Mouse (Mus musculus): ENCODE results near the gene Gm3739.
"Not testable (repeated sequence)": the region's sequence is repeated elsewhere in the genome, so short reads cannot be mapped to it uniquely, and the experiment has no call there.

Gm3739 gene

GRCm38 (mm10) chr14:7314661-7315060 is at the start of gene Gm3739:
TSS of gene Gm3739 (minus strand) at chr14:7315049.
- not testable (repeated sequence) for DNase-seq (ENCODE audit: low spot score in 2 of 2)

GRCm38 (mm10) chr14:7332295-7332694 is 17.4 kb upstream of the Gm3739 start, which contains the start of gene Gm5797:
TSS of gene Gm5797 (minus strand) at chr14:7332395.
- DNase-seq (ENCODE audit: low spot score in 2 of 2): not testable (repeated sequence)

GRCm38 (mm10) chr14:7315093-7315492 is 244 bp upstream of the Gm3739 start:
- not testable (repeated sequence) for DNase-seq (ENCODE audit: low spot score in 2 of 2)

DNA sequence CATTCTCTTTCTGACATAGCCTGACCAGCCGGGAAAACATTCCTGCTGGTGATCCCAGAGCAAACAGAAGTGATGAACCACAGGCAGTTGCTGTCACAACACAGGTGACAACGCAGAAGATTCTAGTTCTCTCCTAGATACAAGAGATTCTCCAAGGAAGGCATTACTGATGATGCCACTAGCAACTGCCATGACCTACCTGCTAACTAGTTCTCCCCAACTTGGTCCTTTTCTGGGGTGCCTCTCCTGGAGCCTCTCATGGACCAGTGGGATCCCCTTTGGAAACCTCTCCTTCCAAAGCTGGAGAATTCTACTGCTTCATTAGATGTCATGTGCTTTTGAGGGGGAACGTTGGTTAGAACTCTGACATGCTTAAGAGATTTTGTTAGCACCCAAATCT is 50.2 kb downstream of the Gm3739 start, which contains the start of gene Gm3727:
Gm3727 (minus strand) TSS at position 101 of the 400 bp plus-strand sequence.
- DNase-seq (ENCODE audit: low spot score in 2 of 2): not testable (repeated sequence)

Measured in urinary bladder, postnatal 4 days (tissue).